Mouse (Mus musculus) heart, embryonic 16.5 days (tissue): ENCODE measurements around the gene Gli2. TPM values are rescaled to one million over a fixed set of nuclear protein-coding genes. Genes with fewer than 3 reads are reported as not detected.

ENCODE experiments used
- microRNA-seq: library from miRNA; unstranded; fragments of <30 nt; microRNA quantifications from one replicate; pipeline ENCODE4, GENCODE M21; 2017
- polyA plus RNA-seq: library from polyadenylated mRNA; unstranded; fragments of >200 nt; fragmentation: Nextera tagmentation; extraction: Ambion mirVana; gene quantifications from 2 replicates; pipeline ENCODE4 v1.2.1, GENCODE M21; 2015

Gene Gli2
- polyA plus RNA-seq, 1 experiment from 2014 or later: 3.1 TPM

Small RNA genes lying within 50 kb of the gene (microRNA-seq; reads per million reads assigned to microRNA genes)
- gene Mir6346: not detected
